Mouse (Mus musculus) heart, postnatal 0 days (tissue): Measurements from ENCODE around the gene Gorasp2. TPM values are rescaled to one million over a fixed set of nuclear protein-coding genes. Genes with fewer than 3 reads are reported as not detected.

ENCODE experiments used
- ATAC-seq: fragments of 200-750 bp; cut with Nextera tagmentation; 2 replicates; pipeline ENCODE4 v1.8.0; 2017; ENCODE audit warnings: low read depth, moderate number of reproducible peaks, moderate library complexity; ENCODE audit not compliant: insufficient read depth
- DNase-seq: peaks from one replicate; pipeline ENCODE4 v3.0.0-alpha.2; 2016; ENCODE audit warnings: low spot score
- H3K27ac ChIP-seq: fragments of 300-500 bp; sonication (generic); 2 replicates; pipeline ENCODE4 v1.5.1; 2014; ENCODE audit warnings: low read depth, mild to moderate bottlenecking
- H3K27me3 ChIP-seq: fragments of 300-500 bp; sonication (generic); 2 replicates; pipeline ENCODE4 v1.6.1; 2014; ENCODE audit warnings: low read length, mixed read lengths; ENCODE audit not compliant: control insufficient read depth, insufficient read depth
- H3K36me3 ChIP-seq: fragments of 300-500 bp; sonication (generic); replicated peaks from 2 replicates; pipeline ENCODE4 v1.6.1; 2014; ENCODE audit warnings: low read length, mixed read lengths; ENCODE audit not compliant: control insufficient read depth, insufficient read depth
- H3K4me1 ChIP-seq: fragments of 300-500 bp; sonication (generic); 2 replicates; pipeline ENCODE4 v1.6.1; 2014; ENCODE audit warnings: antibody characterized with exemption; ENCODE audit not compliant: control insufficient read depth, insufficient read depth
- H3K4me2 ChIP-seq: fragments of 300-500 bp; sonication (generic); 2 replicates; pipeline ENCODE4 v1.6.1; 2014; ENCODE audit warnings: low read depth, mild to moderate bottlenecking, low read length, moderate library complexity
- H3K4me3 ChIP-seq: fragments of 300-500 bp; sonication (generic); 2 replicates; pipeline ENCODE4 v1.5.1; 2014; ENCODE audit warnings: low read depth, low read length
- H3K9ac ChIP-seq: fragments of 300-500 bp; sonication (generic); replicated peaks from 2 replicates; pipeline ENCODE4 v1.6.1; 2014; ENCODE audit warnings: low read depth, low read length, mixed read lengths
- H3K9me3 ChIP-seq: fragments of 300-500 bp; sonication (generic); replicated peaks from 2 replicates; pipeline ENCODE4 v1.6.1; 2016; ENCODE audit warnings: low read length; ENCODE audit not compliant: control insufficient read depth
- CTCF ChIP-seq: IDR thresholded peaks from 2 replicates; pipeline ENCODE4 v1.5.1; 2016; ENCODE audit warnings: antibody characterized with exemption, control low read depth, low read depth
- EP300 ChIP-seq: IDR thresholded peaks from 2 replicates; pipeline ENCODE4 v1.6.1; 2016; ENCODE audit warnings: antibody characterized with exemption, low read depth
- WGBS: fragments of 180-500 bp; shearing (Covaris S2); extraction: QIAGEN DNeasy Blood & Tissue Kit; methylation state at CpG from one replicate; pipeline ENCODE4 v1.1.7; 2014; 5-methylcytosine and 5-hydroxymethylcytosine counted together
- polyA plus RNA-seq: library from polyadenylated mRNA; unstranded; fragments of >200 nt; fragmentation: Nextera tagmentation; extraction: Ambion mirVana; gene quantifications from 2 replicates; pipeline ENCODE4 v1.2.1, GENCODE M21; 2015
- total RNA-seq: library from RNA; depleted of rRNA; stranded (reverse); fragments of >200 nt; gene quantifications from 2 replicates; pipeline ENCODE4 v1.2.3, GENCODE M21; 2014; ENCODE audit warnings: low replicate concordance

The Gorasp2 gene
- total and polyA plus RNA-seq, 2 experiments from 2014 or later = 79.8 to 116 TPM

GRCm38 (mm10) chr2:70695712-70696111 is 34.3 kb downstream of the Gorasp2 start:
- peaks cover 21% of the 10 kb centered on the region for H3K36me3 ChIP-seq
- no peak overlapping the region for H3K27ac ChIP-seq
- no peaks in the 10 kb centered on the region for H3K4me1 ChIP-seq
- H3K4me2 ChIP-seq = no peak overlapping the region
- ATAC-seq (no peak), DNase-seq (no peak)
- no peaks in the 10 kb centered on the region for H3K27me3 ChIP-seq
- H3K9me3 ChIP-seq = no peaks in the 10 kb centered on the region
- H3K9ac ChIP-seq = no peak overlapping the region
- TF ChIP-seq CTCF = no peak
- TF ChIP-seq EP300 = no peak
- H3K4me3 ChIP-seq = no peak overlapping the region
- 90% methylated on average over 10 of the region's 10 CpGs for WGBS

GRCm38 (mm10) chr2:70700851-70701250 is 39.5 kb downstream of the Gorasp2 start:
- Histone ChIP-seq H3K4me3 (no peak overlapping the region), H3K36me3 (no peaks in the 10 kb centered on the region; the same call in 1 of the 2 replicates), H3K4me2 (no peak overlapping the region), H3K27me3 (no peaks in the 10 kb centered on the region), H3K4me1 (0 out of 2 replicates have a peak, but pooled peaks cover 4% of the 10 kb centered on the region), H3K9ac (no peak overlapping the region), H3K27ac (no peak overlapping the region), H3K9me3 (no peaks in the 10 kb centered on the region)
- WGBS = 87% methylated on average over 3 of the region's 3 CpGs
- TF ChIP-seq CTCF (no peak), EP300 (no peak)
- DNase-seq (no peak), ATAC-seq (no peak)

DNA sequence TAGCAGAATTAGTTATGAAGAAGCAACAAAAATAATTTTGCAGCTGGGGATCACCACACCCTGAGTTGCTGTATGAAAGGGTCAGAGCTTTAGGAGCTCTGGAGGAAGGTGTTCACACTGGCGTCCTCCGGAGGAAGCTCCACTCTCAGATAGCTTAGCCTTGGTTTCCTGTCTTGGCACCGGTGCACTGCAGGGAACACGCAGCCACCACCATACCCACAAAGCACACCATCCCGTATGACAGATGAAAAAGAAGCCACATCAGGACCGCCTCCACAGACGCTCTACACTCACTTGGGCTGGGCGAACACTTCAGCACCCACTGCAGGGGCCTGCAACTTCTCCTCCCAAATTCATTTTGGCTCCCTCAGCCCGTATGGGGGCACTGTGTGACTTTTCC is 40.2 kb downstream of the Gorasp2 start:
- no peak overlapping the region for H3K4me3 ChIP-seq
- no peak for TF ChIP-seq CTCF
- no peak for TF ChIP-seq EP300
- no peak overlapping the region for H3K4me2 ChIP-seq
- no peaks in the 10 kb centered on the region for H3K9me3 ChIP-seq
- no peaks in the 10 kb centered on the region; the same call in 1 of the 2 replicates for H3K36me3 ChIP-seq
- H3K27me3 ChIP-seq = no peaks in the 10 kb centered on the region
- WGBS = 48% methylated on average over 9 of the region's 9 CpGs
- DNase-seq (no peak), ATAC-seq (no peak; the same call in 1 of the 2 replicates)
- no peak overlapping the region for H3K27ac ChIP-seq
- H3K9ac ChIP-seq = no peak overlapping the region
- H3K4me1 ChIP-seq = 0 out of 2 replicates have a peak, but pooled peaks cover 4% of the 10 kb centered on the region

- TF ChIP-seq EP300 (no peak), CTCF (no peak)
- Histone ChIP-seq H3K27me3 (no peaks in the 10 kb centered on the region), H3K9me3 (no peaks in the 10 kb centered on the region), H3K4me3 (no peak overlapping the region), H3K4me1 (0 out of 2 replicates have a peak, but pooled peaks cover 4% of the 10 kb centered on the region), H3K36me3 (no peaks in the 10 kb centered on the region; the same call in 1 of the 2 replicates), H3K4me2 (no peak overlapping the region), H3K9ac (no peak overlapping the region), H3K27ac (no peak overlapping the region)
- whole genome bisulfite sequencing = 25% methylated on average over 5 of the region's 5 CpGs
- ATAC-seq (no peak), DNase-seq (no peak)
Observed at GRCm38 (mm10) chr2:70702403-70702802, 41.0 kb downstream of the Gorasp2 start.

DNA sequence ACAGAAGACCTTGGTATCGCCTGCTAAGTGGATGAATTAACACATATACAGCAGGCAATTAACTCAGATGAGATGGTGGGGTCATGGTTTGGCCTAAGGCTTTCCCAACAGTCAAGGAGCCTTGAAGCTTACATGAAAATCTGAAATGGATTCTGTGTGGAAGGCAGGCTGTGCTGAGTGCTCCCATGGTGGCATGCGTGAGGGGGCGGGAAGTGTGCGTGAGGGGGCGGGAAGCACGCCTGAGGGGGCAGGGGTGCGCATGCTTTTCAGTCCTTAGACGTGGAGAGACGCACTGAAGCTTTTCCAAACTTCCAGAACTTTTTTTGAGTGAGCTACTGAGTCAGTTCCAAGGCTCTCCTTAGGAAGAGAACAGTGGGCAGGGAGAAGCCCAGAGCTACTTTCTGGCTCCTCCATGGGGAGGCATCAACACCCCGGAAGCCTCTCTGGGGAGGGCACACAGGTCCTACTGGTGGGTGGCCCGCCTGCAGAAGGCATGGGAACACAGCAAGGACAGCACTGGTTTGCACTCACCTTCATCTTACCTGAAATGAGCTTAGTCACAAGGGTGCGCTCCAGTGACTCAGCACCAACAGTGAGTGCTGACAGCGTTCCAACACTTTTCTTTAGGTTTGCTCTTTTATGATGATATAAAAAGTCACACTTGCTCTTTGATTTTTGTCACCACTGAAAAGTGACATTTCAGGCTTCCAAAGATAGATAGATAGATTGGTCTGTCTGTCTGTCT is 47.8 kb downstream of the Gorasp2 start:
- Histone ChIP-seq H3K4me3 (no peak overlapping the region), H3K9me3 (no peaks in the 10 kb centered on the region), H3K9ac (no peak overlapping the region), H3K27me3 (no peaks in the 10 kb centered on the region), H3K36me3 (peaks cover 37% of the 10 kb centered on the region), H3K4me2 (no peak overlapping the region), H3K4me1 (0 out of 2 replicates have a peak, but pooled peaks cover 4% of the 10 kb centered on the region), H3K27ac (no peak overlapping the region)
- DNase-seq (no peak), ATAC-seq (no peak)
- 75% methylated on average over 13 of the region's 13 CpGs for WGBS
- TF ChIP-seq EP300 (no peak), CTCF (no peak)

GRCm38 (mm10) chr2:70710236-70710635 is 48.9 kb downstream of the Gorasp2 start:
- no peak overlapping the region for H3K9ac ChIP-seq
- peaks cover 47% of the 10 kb centered on the region for H3K36me3 ChIP-seq
- H3K9me3 ChIP-seq = no peaks in the 10 kb centered on the region
- H3K4me1 ChIP-seq = no peaks in the 10 kb centered on the region
- no peak for ATAC-seq
- 93% methylated on average over 7 of the region's 7 CpGs for WGBS
- no peak overlapping the region for H3K27ac ChIP-seq
- no peak overlapping the region for H3K4me2 ChIP-seq
- no peak overlapping the region for H3K4me3 ChIP-seq
- no peak for DNase-seq
- TF ChIP-seq CTCF (no peak), EP300 (no peak)
- no peaks in the 10 kb centered on the region for H3K27me3 ChIP-seq
